Mouse (Mus musculus) lung, postnatal 0 days (tissue): Measurements from ENCODE around the gene Lpar6. TPM values are rescaled to one million over a fixed set of nuclear protein-coding genes. Genes with fewer than 3 reads are reported as not detected.

Source experiments
- ATAC-seq: fragments of 200-750 bp; cut with Nextera tagmentation; 2 replicates; pipeline ENCODE4 v1.8.0; 2017; ENCODE audit warnings: moderate library complexity
- DNase-seq: peaks from one replicate; pipeline ENCODE4 v3.0.0-alpha.2; 2016; ENCODE audit warnings: low spot score
- H3K27ac ChIP-seq: fragments of 300-500 bp; sonication (generic); 2 replicates; pipeline ENCODE4 v1.5.1; 2014; ENCODE audit warnings: antibody characterized with exemption, mild to moderate bottlenecking, low read length, mixed read lengths
- H3K27me3 ChIP-seq: fragments of 300-500 bp; sonication (generic); replicated peaks from 2 replicates; pipeline ENCODE4 v1.6.1; 2014; ENCODE audit warnings: low read length, mixed read lengths; ENCODE audit not compliant: insufficient read depth
- H3K36me3 ChIP-seq: fragments of 300-500 bp; sonication (generic); 2 replicates; pipeline ENCODE4 v1.6.1; 2014; ENCODE audit warnings: low read length, mixed read lengths; ENCODE audit not compliant: insufficient read depth
- H3K4me1 ChIP-seq: fragments of 300-500 bp; sonication (generic); 2 replicates; pipeline ENCODE4 v1.6.1; 2014; ENCODE audit warnings: antibody characterized with exemption, low read depth, low read length, mixed read lengths; ENCODE audit not compliant: insufficient read depth
- H3K4me2 ChIP-seq: fragments of 300-500 bp; sonication (generic); replicated peaks from 2 replicates; pipeline ENCODE4 v1.6.1; 2014; ENCODE audit warnings: low read depth, mild to moderate bottlenecking, low read length, moderate library complexity, mixed read lengths
- H3K4me3 ChIP-seq: fragments of 300-500 bp; sonication (generic); 2 replicates; pipeline ENCODE4 v1.5.1; 2014; ENCODE audit warnings: low read depth, low read length
- H3K9ac ChIP-seq: fragments of 300-500 bp; sonication (generic); replicated peaks from 2 replicates; pipeline ENCODE4 v1.6.1; 2014; ENCODE audit warnings: low read depth, mild to moderate bottlenecking
- H3K9me3 ChIP-seq: fragments of 300-500 bp; sonication (generic); 2 replicates; pipeline ENCODE4 v1.6.1; 2016; ENCODE audit warnings: low read length, mixed read lengths
- CTCF ChIP-seq: IDR thresholded peaks from 2 replicates; pipeline ENCODE4 v1.5.1; 2016; ENCODE audit warnings: antibody characterized with exemption, mild to moderate bottlenecking
- EP300 ChIP-seq: IDR thresholded peaks from 2 replicates; pipeline ENCODE4 v1.6.1; 2016; ENCODE audit warnings: antibody characterized with exemption, mild to moderate bottlenecking, control low read depth
- WGBS: fragments of 180-500 bp; shearing (Covaris S2); extraction: QIAGEN DNeasy Blood & Tissue Kit; methylation state at CpG from one replicate; pipeline ENCODE4 v1.1.7; 2014; 5-methylcytosine and 5-hydroxymethylcytosine counted together
- polyA plus RNA-seq: library from polyadenylated mRNA; unstranded; fragments of >200 nt; fragmentation: Nextera tagmentation; extraction: Ambion mirVana; gene quantifications from 2 replicates; pipeline ENCODE4 v1.2.1, GENCODE M21; 2015

Gene Lpar6
- polyA plus RNA-seq, 1 experiment from 2014 or later = 10.3 TPM

GRCm38 (mm10) chr14:73217062-73217461, 20.6 kb upstream of the Lpar6 start:
- TF ChIP-seq CTCF = no peak
- no peak for TF ChIP-seq EP300
- no peak overlapping the region for H3K9ac ChIP-seq
- DNase-seq (peak; percentile 41), ATAC-seq (no peak)
- H3K27me3 ChIP-seq = no peaks in the 10 kb centered on the region
- H3K4me3 ChIP-seq = no peak overlapping the region
- 91% methylated on average over 1 of the region's 1 CpGs for WGBS
- H3K9me3 ChIP-seq = no peaks in the 10 kb centered on the region
- H3K27ac ChIP-seq = no peak overlapping the region
- H3K4me2 ChIP-seq = no peak overlapping the region
- 0 out of 2 replicates have a peak, but pooled peaks cover 4% of the 10 kb centered on the region for H3K36me3 ChIP-seq
- H3K4me1 ChIP-seq = no peaks in the 10 kb centered on the region

- peak; percentile 10 for DNase-seq
- H3K27me3 ChIP-seq = no peaks in the 10 kb centered on the region
- 74% methylated on average over 9 of the region's 9 CpGs for WGBS
- H3K36me3 ChIP-seq = no peaks in the 10 kb centered on the region
- H3K9ac ChIP-seq = no peak overlapping the region
- no peak for TF ChIP-seq EP300
- no peak for TF ChIP-seq CTCF
- H3K27ac ChIP-seq = no peak overlapping the region
- no peak for ATAC-seq
- H3K4me3 ChIP-seq = no peak overlapping the region
- H3K4me1 ChIP-seq = no peaks in the 10 kb centered on the region; the same call in 1 of the 2 replicates
- no peak overlapping the region for H3K4me2 ChIP-seq
- H3K9me3 ChIP-seq = no peaks in the 10 kb centered on the region
These were observed 15.3 kb upstream of the Lpar6 start for GRCm38 (mm10) chr14:73222316-73222970.

- DNase-seq = no peak
- Histone ChIP-seq H3K9me3 (no peaks in the 10 kb centered on the region), H3K27me3 (no peaks in the 10 kb centered on the region), H3K9ac (no peak overlapping the region), H3K4me2 (no peak overlapping the region), H3K36me3 (no peaks in the 10 kb centered on the region), H3K27ac (no peak overlapping the region), H3K4me1 (no peaks in the 10 kb centered on the region; the same call in 1 of the 2 replicates), H3K4me3 (no peak overlapping the region)
- ATAC-seq = no peak
- 72% methylated on average over 3 of the region's 3 CpGs for WGBS
- TF ChIP-seq EP300 (no peak), CTCF (no peak)
These were observed 11.3 kb upstream of the Lpar6 start for GRCm38 (mm10) chr14:73226346-73226745.

GRCm38 (mm10) chr14:73226849-73227248, 10.8 kb upstream of the Lpar6 start:
- no peak; the same call in 1 of the 2 replicates for ATAC-seq
- Histone ChIP-seq H3K27me3 (no peaks in the 10 kb centered on the region), H3K36me3 (no peaks in the 10 kb centered on the region), H3K4me2 (no peak overlapping the region), H3K4me3 (no peak overlapping the region), H3K4me1 (no peaks in the 10 kb centered on the region; the same call in none of the 2 replicates), H3K9me3 (no peaks in the 10 kb centered on the region), H3K27ac (no peak overlapping the region), H3K9ac (no peak overlapping the region)
- TF ChIP-seq EP300 (no peak), CTCF (no peak)
- WGBS = 7% methylated on average over 1 of the region's 1 CpGs
- DNase-seq = no peak

GRCm38 (mm10) chr14:73231286-73231982, 6.3 kb upstream of the Lpar6 start:
- 42% methylated on average over 5 of the region's 5 CpGs for WGBS
- DNase-seq = no peak

GRCm38 (mm10) chr14:73234468-73235031, 3.1 kb upstream of the Lpar6 start:
- H3K9ac ChIP-seq = no peak overlapping the region
- no peak overlapping the region for H3K4me2 ChIP-seq
- DNase-seq = peak; percentile 55

More at GRCm38 (mm10) chr14:73231286-73231982, 6.3 kb upstream of the Lpar6 start:
- TF ChIP-seq EP300 = no peak
- no peak for TF ChIP-seq CTCF
- no peaks in the 10 kb centered on the region for H3K27me3 ChIP-seq
- no peak overlapping the region for H3K27ac ChIP-seq
- H3K4me3 ChIP-seq = no peak overlapping the region
- H3K9ac ChIP-seq = no peak overlapping the region
- no peak for ATAC-seq
- H3K4me2 ChIP-seq = no peak overlapping the region
- no peaks in the 10 kb centered on the region for H3K36me3 ChIP-seq
- H3K4me1 ChIP-seq = peaks cover 11% of the 10 kb centered on the region
- no peaks in the 10 kb centered on the region for H3K9me3 ChIP-seq

More at GRCm38 (mm10) chr14:73234468-73235031, 3.1 kb upstream of the Lpar6 start:
- no peak for ATAC-seq
- H3K27ac ChIP-seq = peak overlapping the region; percentile 55
- peaks cover 11% of the 10 kb centered on the region for H3K4me1 ChIP-seq
- H3K9me3 ChIP-seq = no peaks in the 10 kb centered on the region
- H3K27me3 ChIP-seq = no peaks in the 10 kb centered on the region
- TF ChIP-seq EP300 (no peak), CTCF (no peak)
- no peaks in the 10 kb centered on the region for H3K36me3 ChIP-seq
- WGBS = 21% methylated on average over 2 of the region's 2 CpGs
- no peak overlapping the region for H3K4me3 ChIP-seq
